28 mouse cellular contexts compared by ENCODE assay signal in the genomic region with DNA sequence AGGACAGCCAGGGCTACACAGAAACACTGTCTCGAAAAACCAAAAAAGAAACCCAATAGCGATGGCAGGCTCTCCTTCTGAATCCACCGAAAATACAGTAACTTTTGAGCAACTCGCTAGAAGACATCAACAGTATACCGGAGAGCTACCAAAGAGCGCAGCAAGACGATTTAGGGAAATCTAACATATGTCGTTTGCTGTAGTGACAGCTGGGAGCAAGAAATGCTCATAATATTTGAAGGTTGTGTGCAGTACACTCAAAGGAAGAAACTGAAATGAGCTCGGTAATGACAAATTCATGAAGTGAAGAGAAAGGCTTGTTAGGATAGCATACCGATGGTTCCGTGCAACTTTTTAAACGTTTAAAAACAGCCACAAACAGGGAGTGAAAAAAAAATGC. TPM values are rescaled to one million over a fixed set of nuclear protein-coding genes. Genes with fewer than 3 reads are reported as not detected.
"Had no signal": no experiment of that assay in that cellular context is flagged by ENCODE, and none has a peak within 500 bp of the region (broad histone marks: within the 10 kb centered on the region; RNA-seq: fewer than 3 reads in every experiment).

No protein-coding gene starts in this region.

- DNase-seq: gastrocnemius, postnatal 14 days; gastrocnemius, postnatal 36 days; heart, adult 11 months; heart, postnatal 10 days; heart, postnatal 4 days; kidney, adult 18-20 months; kidney, adult 8-10 months; kidney, postnatal 10 days; kidney, postnatal 25 days; kidney, postnatal 4 days; liver; liver, embryonic 13.5 days; liver, postnatal 0 days had no signal

- ATAC-seq: hindbrain, embryonic 16.5 days; inflammation-experienced regulatory T-cells, adult 6 months; intestine, embryonic 15.5 days; intestine, postnatal 0 days; liver, postnatal 0 days had no signal

- H3K27ac ChIP-seq: heart, embryonic 10.5 days; hindbrain, embryonic 10.5 days; hindbrain, embryonic 12.5 days; hindbrain, embryonic 14.5 days; intestine, embryonic 15.5 days; layer of hippocampus, adult 2 months; limb, embryonic 10.5 days; limb, embryonic 12.5 days; liver, embryonic 13.5 days; liver, embryonic 15.5 days had no signal

- H3K4me3 ChIP-seq: heart, embryonic 12.5 days; hindbrain, embryonic 10.5 days; hindbrain, embryonic 12.5 days; intestine, embryonic 15.5 days; layer of hippocampus, adult 2 months; limb, embryonic 10.5 days; limb, embryonic 12.5 days; liver, embryonic 13.5 days; liver, embryonic 15.5 days had no signal

RNA-seq across cellular contexts. Expression of a gene that starts 1.3 kb away (rescaled TPM):
- total RNA-seq: gastrocnemius, adult 18-20 months; gastrocnemius, adult 8-10 months; gastrocnemius, postnatal 36 days had no signal
